Mouse (Mus musculus) adrenal gland, adult 2 months (tissue): Measurements from ENCODE around the gene Rpl41. TPM values are rescaled to one million over a fixed set of nuclear protein-coding genes. Genes with fewer than 3 reads are reported as not detected.
"Not testable (repeated sequence)": the region's sequence is repeated elsewhere in the genome, so short reads cannot be mapped to it uniquely, and the experiment has no call there.

Source experiments
- DNase-seq: peaks from one replicate; pipeline ENCODE4 v3.0.0; 2021
- polyA plus RNA-seq: library from polyadenylated mRNA; depleted of rRNA; stranded (reverse); fragments of >200 nt; gene quantifications from 2 replicates; pipeline ENCODE4 v1.2.3, GENCODE M21; 2012
- total RNA-seq, 2 experiments: library from RNA; stranded (reverse); gene quantifications; 2 replicates each; pipeline ENCODE4 v1.2.3; 2021

Rpl41 gene
- total and polyA plus RNA-seq, 3 experiments = 1,178 to 3,144 (median 3,028) TPM

- peak; percentile 71 for DNase-seq
These were observed 24.1 kb downstream of the Rpl41 start for GRCm38 (mm10) chr10:128524732-128525662.

DNA sequence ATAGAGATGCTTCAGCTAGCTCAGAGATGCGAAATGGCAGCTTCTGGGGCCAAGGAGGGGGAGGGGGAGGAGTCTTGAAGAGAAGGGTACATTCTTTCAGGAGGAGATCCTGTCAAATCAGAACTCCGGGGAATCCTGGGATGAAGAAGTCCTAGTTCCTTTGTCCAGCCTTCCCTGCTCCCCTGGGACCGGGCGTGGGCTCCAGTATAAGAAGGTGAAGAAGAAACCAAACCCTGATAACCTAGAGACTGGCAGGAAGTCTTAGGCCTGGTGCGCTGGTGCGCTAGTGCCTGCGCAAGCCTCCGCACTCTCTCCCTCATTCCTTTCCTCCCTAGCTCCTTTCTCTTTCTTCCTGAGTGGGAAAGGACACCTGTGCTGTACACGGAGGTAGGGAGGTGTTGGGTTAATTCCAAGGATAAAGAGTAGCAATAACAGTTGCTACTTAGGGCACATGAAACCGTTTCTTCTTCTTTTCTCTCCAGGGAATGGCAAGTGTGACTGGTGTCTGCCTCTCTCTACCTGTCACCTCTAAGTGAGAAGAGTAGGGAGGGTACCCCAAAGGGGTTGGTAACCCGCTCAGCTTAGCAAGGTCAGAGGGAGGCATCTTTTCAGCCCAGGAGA, 24.9 kb downstream of the Rpl41 start:
- DNase-seq = no peak

DNA sequence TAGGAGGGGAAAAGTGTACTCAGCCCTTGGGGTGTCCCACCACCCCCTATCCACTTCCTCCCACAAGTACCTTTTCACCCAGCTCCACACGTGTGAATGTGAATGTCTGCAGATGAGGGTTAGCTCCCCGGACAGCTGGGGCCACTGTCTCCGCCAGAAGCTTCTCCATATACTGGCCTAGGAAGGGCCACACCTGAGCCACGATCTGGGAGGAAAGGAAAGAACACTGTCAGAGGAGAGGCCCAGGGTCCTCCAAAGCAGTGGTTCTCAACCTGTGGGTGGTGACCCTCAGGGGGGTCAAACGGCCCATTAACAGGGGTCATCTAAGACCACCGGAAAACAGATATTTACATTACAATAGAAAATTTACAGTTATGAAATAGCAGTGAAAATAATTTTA, 26.8 kb downstream of the Rpl41 start:
- no peak for DNase-seq

DNA sequence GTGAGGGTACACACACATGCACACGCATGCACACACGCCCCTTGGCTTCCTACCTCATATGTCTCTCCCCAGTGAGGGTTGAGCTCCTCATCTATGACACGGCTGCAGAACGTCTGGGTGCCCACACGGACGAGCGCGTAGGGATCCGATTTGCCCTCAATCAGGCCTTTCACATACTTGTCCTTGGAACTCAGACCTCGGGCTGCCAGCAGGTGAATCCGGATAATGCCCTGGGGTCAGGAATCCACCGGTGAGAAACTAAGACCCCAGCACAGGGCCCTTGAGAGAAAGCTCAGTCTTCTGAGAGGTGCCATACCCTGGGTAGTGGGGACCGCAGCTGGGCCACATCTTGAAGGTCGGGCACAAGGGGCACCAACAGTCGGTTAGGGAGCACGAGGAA, 28.5 kb downstream of the Rpl41 start:
- no peak for DNase-seq

GRCm38 (mm10) chr10:128518833-128519232, 30.3 kb downstream of the Rpl41 start:
- peak; percentile 54 for DNase-seq

DNA sequence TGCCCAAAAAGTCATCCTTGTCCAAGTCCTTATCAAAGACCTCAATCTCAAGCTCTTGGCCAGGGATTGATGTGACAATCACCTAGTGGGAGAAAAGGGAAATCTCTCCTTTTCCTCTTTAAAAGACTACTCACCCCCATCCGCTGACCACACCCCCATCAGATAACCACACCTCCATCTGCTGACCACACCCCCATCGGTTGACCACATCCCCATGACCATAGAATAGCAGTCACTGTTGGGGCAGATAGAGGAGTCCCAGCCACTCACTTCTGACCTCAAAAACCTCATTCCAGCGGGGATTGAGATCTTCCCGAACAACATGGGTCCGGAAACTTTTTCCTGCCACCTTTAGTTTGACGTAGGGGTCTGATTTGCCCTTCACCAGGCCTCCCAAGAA, 32.4 kb downstream of the Rpl41 start:
- DNase-seq = no peak

DNA sequence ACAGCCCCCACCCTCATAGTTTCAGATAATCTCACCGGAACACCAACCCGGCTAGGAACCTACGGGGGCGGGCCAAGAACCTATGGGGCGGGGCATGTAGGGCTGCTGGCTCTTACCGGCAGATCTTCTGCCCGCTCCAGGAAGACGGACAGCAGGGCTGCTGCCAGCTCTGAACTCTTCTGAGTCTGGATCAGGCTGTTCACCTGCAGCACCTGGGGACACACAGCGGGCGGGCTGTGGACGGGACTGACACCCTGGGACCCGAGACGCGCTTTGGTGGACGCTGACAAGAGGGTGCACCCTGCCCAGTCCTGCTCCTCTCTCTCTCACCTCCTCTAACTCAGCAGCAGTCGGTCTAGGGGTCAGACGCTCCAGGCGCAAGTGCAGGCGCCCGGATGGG, 33.1 kb downstream of the Rpl41 start:
- no peak for DNase-seq

DNA sequence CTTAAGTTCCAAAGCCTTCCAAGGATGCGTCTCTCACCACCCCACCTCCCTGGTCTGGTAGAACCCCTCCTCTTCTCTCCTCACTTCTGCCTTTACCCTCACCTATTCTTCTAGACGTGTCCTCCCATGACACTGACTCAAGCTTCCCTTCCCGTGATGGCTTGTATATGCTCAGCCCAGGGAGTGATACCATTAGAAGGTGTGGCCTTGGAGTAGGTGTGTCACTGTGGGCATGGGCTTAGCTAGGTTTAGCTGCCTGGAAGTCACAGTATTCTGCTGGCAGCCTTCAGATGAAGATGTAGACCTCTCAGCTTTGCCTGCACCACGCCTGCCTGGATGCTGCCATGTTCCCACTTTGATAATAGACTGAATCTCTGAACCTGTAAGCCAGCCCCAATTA, 34.1 kb downstream of the Rpl41 start:
- no peak for DNase-seq

- DNase-seq = no peak
These were observed 37.3 kb downstream of the Rpl41 start for GRCm38 (mm10) chr10:128511761-128512160.

GRCm38 (mm10) chr10:128511189-128511588, 37.9 kb downstream of the Rpl41 start:
- no peak for DNase-seq

DNA sequence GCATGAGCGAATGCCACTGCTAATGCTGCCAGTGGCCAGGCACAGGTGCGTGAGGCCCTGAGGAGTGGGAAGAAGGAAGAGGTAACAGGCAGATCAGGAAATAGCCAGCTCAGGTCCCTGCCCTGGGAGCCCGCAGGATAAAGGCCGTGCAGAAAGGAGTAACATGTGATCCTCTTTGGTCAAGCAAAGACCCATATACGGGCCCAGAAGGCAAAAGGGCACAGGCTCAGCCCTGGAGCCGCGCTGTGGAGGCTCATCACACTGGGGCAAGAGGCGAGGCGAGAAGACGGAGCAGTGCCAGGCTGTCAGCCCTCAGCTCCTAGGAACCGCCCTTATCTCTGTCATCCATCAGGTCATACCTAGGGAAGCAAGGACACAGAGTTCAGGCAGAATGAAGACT, 38.8 kb downstream of the Rpl41 start:
- DNase-seq = no peak

DNA sequence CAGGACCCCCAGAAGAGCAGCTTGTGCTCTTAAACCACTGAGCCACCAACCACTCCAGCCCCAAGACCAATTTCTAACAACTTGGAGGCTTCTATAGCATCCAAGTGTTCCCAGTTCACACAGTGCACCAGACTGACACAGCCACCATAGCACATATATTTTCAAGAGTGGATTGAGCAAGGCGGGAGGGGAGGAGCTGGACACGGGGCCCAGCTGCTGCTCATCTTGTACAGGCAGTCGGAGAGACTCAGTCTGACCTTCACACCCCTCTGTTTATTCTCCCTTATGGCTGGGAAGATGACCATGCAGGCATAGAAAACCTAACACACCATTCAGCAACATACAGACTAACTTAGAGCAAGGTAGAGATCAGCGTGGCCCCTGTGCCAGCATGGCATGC, 39.3 kb downstream of the Rpl41 start:
- DNase-seq = no peak

GRCm38 (mm10) chr10:128509203-128509602, 39.9 kb downstream of the Rpl41 start:
- DNase-seq = no peak

DNA sequence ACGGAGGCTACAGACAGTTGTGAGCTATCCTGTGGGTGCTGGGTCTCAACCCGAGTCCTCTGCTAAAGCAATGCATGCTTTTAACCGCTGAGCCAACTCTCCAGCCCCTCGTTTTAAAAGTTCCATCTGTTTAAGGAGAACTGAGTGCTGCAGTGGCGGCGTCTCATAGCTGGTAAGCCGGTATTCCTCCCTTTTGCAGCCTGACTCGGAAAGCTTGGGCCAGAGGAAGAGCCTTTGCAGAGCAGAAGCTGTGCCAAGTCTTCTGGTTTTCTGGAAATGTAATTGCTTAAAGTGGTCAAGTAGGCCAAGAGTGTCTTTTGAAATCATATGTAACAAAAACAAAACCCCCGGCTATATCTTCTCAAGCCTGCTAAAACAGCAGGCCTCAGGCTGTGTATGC, 40.8 kb downstream of the Rpl41 start:
- DNase-seq = no peak

GRCm38 (mm10) chr10:128505974-128506373, 43.1 kb downstream of the Rpl41 start:
- no peak for DNase-seq

DNA sequence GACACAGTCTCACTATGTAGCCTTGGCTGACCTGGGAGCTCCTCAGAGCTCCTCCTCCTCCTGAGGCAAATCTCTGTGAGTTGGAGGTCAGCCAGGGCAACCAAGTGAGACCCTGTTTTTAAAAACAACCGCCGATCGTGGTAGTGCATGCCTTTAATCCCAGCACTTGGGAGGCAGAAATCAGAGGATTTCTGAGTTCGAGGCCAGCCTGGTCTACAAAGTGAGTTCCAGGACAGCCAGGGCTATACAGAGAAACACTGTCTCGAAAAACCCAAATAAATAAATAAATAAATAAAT, 43.8 kb downstream of the Rpl41 start:
- not testable (repeated sequence) for DNase-seq

DNA sequence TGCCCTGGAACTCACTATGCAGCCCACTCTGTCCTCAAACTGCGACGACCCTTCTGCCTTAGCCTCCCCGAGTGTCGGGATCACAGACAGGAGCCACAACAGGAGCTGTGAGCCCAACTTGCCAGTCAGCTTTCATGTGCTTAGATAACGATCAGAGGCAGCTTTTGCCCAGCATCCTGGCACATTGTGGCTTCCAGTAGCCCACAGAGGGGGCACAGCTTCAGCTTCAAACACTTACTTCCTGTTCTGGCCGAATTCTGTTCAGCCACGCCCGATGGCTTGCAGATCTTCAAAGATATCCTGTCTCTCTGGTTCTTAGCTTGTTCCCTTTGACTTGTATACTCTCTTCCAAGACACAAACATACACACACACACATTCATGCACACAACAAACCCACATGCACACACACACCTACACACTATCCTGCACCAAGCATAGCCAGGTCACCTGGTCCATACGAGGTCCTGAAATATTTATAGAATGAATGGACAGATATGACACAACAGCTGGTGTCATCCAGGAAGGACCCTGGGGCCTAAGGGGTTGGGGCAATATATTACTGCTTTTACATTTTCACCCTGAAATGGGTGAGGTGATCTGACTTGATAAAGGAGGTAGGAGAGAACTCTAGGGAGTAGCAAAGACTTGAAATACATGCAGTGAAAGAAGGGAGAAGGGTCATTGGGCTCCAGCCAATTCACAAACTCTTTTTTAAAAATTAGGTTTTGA, 44.3 kb downstream of the Rpl41 start:
- DNase-seq = no peak

DNA sequence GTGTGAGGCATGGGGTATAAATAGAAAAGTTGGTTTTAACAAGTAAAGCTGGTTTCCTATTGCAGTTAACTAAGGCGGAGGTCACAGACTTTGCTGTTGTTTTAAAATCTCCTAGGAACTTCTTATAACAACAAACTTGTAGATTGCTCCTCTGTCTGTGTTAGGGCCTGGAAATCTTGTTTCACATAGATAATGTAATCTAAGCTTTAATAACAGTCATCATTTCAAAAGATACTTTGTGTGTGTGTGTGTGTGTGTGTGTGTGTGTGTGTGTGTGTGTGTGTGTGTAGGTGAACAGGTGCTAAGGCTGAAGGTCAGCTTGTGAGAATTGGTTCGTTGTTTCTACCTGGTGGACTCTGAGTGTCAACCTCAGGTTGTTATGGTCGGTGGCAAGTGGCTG, 45.1 kb downstream of the Rpl41 start:
- no peak for DNase-seq

DNA sequence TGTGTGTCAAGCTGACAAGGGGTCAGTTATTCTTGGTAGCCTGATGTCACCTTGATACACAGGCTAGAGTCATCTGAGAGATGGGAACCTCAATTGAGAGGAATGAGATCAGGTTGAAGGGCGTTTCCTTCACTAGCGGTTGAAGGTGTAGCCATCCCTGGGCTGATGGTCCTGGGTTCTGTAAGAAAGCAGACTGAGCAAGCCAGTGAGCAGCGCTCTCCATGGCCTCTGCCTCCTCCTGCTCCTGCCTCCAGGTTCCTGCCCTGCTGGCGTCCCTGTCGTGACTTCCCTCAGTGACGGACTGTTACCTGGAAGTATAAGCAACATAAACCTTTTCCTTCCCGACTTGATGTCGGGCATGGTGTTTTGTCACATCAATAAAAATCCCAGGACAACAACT, 45.6 kb downstream of the Rpl41 start:
- no peak for DNase-seq

- DNase-seq = peak; percentile 80
These were observed 46.8 kb downstream of the Rpl41 start for GRCm38 (mm10) chr10:128502341-128502740.

DNA sequence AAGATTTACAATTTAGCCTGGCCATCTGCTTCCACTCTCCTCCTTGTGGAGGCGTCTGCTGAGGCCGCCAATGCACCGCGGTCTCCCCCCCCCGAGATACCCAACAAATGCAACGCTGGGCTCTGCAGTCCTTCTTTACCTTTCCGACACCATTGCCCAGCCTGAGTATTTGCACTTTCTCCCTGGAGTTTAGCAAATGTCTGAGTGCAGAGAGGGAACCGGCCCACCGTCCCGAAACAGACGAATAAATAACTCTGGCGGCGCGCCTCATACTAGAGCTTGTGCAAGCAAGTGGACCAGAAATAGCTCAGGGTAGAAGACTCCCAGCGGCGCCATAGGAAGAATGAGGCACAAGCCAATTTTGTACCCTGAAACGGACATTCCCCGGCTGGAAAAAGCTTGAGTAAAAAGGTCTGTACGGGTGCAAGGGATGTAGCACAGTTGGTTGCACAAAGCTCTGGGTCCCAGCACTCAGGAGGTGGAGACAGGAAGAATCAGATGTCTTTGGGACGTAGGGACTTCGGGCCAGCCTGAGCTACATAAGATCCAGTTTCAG, 49.9 kb downstream of the Rpl41 start:
- DNase-seq = peak; percentile 71

DNA sequence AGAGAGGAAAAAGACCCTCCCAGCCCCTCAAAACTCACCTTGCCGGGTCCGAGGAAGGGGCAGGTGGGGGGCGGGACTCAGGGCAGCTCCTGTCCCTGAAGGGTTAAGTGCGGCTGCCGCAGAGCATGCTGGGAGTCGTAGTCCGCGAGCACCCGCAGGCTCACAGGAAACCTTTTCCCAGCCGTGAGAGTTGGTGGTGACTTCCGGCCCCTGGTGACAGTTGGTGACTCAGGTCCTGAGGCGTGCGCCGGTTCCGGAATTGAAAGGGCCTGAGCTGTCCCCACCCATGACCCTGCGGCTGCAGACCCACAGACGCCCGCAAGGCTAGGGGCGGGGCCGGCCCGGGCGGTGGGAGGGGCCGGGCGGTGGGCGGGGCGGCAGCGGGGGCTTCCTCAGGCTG, 50.5 kb downstream of the Rpl41 start, which contains the start of gene Myl6b:
Myl6b (minus strand) TSS at position 96 of the 400 bp plus-strand sequence.
- peak; percentile 98 for DNase-seq
